Mouse (Mus musculus): ENCODE measurements around the gene Ccsap.
"Not testable (repeated sequence)": the region's sequence is repeated elsewhere in the genome, so short reads cannot be mapped to it uniquely, and the experiment has no call there.

The Ccsap gene

DNA sequence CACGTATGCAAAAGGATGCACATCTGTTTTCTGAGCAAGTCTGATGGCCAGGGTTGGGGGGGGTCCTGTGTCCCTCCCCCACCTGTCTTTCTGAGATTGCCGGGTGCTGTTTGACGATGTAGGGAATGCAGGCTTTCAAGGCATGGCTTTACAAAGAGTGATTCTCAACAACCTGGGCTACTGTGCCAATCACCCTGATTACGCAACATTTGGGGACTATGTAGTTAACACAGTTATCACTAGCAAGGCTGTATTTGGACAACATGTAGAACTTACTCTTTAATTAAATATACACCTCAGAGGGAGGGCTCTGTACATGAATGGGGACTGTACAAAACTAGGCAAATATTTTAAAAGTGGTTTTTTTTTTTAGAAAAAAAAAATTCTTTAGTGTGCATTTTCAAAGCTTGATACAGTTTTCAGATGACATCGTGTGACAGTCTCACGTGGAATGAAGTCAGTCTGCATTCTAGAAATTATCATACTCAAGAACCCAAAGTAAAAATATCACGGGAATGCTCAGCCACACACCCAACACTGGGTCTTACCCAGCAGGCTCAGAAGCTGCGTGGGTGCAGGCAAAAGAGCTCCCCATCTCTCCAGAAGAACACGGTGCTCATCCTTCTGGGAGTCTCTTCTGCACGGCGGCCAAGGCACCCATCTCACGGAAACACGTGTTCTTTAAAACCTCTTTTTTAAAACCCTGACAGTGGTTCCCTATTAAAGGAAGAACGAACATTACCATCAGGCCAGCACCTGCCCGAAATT lies 19.2 kb downstream of the Ccsap start:
- in situ Hi-C loops (cut with MseI, MboI): no loop called here

DNA sequence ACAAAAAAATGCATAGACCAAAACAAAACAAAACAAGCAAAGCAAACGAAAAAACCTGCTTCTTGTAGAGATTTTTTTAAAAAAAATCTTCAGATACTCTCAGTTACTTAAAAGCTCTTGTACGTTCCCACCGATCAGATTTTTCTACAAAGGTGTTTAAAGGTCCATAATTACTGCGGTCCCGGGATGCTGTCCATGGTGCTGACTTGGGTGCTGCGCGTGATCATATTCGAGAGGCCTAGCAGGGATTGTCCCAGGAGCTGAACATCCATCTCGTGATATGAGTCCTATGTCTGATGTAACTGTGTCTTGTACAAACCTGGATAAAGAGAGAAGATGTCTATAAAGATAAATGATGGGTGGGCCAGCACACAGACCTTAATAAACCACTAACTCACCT lies 21.5 kb downstream of the Ccsap start:
- in situ Hi-C loops (cut with MseI, MboI): no loop called here

DNA sequence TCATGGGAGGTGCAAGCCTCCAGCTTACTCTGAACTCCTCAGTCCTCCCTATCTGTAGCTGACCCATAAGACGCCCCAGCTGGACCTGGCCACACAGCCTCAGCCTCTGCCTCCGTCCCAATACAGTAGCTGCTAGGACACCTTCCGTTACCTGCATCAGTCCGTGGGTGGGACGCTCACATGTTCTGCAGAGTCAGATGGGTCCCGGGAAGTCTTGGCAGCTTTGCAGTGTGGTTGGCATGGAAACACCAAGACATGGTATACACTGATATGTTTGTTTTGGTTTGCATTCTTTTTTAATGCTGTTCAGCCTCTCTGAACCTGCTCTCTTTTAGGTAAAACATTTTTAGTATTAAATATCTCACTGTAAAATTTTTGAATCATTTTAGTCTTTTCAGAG lies 23.7 kb downstream of the Ccsap start:
- in situ Hi-C loops (cut with MseI, MboI): no loop called here

DNA sequence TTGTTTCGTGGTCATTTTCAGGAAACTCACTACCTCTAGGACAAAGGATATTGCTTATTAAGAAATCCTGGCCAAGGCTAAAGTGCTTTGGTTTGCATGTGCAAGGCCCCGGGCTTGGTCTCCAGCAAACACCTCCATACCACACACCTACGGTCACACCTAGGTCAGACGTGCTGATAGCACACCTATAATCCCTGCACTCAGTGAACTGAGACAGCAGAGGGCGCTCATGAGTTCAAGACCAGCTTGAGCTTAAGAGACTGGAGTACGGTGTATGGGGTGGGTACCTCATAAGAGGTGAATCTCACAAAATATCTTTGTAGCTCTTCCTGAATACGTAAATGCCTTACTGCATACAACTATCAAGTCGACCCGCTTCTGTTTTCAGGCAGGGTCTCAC lies 24.6 kb downstream of the Ccsap start:
- in situ Hi-C loops (cut with MseI, MboI): no loop called here

DNA sequence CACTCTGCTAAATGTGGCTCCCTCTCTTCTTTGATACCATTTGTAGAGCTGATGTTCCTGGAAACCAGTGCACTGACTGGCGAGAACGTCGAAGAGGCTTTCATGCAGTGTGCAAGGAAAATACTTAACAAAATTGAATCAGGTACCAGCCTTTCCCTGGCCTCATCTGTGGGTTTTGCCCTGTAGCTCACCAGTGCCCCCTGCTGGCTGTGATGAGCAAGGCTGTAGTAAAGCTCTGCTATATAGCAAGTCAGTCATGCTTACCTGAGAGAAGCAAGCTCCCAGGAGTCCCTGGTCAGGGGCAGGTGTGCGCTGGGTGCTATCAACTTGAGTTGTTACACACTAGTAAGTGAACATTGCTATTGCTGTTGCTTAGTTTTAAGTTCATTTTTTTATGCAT lies 27.3 kb downstream of the Ccsap start:
- in situ Hi-C loops (cut with MseI, MboI): loop anchor here in 1 of 2 experiments (5.0 kb wide), 1 partner anchor 40 kb away; no protein-coding TSS in a partner anchor

DNA sequence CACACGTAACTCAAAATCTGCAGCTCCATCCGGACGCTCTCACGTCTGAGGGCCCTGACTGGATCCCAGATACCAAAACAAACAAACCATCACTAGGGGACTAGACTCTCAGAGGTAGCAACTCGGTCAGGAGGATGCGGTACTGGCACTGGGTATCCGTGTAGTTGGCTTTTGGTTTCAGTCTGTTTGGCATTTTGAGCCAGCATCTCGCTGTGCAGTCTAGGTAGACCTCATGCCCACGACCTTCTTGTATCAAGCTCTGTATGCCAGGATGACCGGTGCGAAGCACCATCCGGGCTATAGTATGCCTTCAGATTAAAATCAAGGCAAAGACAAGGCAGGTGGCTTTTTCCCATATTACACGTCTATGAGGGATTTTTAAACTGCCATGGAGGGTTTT lies 32.5 kb downstream of the Ccsap start:
- in situ Hi-C loops (cut with MseI, MboI): no loop called here

DNA sequence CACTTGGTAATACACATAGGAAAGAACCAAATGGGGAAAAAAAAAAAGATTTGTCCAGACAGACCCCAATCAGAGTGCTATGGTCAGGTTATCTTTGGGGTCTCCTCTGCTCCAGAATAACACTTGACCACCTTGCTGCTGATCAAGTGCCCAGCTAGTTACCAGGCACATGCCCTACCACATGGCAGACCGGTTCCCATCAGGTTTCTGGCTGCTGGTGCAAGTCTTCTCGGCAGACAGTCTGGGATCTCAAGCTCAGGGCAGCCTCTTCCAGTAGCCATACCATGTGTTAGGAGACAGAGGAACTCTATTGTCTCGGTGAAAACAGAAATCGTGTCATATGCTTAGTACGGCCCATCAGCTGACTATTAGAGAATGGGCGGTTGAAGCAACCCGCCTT lies 33.3 kb downstream of the Ccsap start:
- in situ Hi-C loops (cut with MseI, MboI): no loop called here

DNA sequence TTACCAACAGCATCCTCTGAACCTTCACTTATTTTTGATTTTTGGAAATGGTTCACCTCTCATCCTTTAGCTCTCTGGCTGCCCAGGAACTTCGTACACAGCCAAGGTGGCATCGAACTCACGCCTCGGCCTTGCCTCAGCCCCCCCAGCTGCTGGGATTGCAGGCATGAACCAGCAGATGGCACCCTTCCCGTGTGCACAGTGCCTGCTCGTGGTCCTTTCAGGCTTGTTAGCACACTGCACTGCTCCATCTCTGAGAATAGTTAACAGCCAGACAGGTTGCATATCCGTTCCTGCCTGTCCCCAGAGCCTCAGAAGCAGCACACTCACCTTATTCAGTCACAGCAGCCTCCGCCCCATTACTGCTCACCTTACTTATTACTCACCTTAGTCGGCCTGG lies 34.0 kb downstream of the Ccsap start:
- in situ Hi-C loops (cut with MseI, MboI): no loop called here

DNA sequence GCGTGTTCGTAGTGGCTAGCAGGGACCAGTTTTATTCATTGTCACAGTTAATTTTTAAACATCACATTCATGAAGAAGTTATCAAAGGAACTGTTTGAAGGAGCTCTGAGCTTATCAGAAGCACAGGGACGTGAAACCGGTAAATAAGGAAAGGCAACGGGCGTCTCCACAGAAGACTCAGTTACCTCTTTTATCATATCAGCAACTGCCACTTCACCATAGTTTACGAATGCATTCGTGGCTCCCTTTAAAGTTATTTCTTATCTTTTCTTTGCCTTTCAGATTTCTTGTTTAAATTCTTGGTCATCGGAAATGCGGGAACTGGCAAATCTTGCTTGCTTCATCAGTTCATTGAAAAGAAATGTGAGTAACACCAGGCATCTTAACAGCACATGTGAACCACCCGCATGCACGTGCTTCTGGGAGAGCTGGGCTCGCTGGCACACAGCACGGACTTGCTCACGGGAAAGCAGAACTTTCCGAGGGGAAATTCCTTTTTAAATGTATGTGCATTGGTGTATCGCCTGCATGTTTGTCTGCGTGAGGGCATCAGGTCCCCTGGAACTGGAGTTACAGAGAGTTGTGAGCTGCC lies 36.4 kb downstream of the Ccsap start:
- in situ Hi-C loops (cut with MseI, MboI): no loop called here

DNA sequence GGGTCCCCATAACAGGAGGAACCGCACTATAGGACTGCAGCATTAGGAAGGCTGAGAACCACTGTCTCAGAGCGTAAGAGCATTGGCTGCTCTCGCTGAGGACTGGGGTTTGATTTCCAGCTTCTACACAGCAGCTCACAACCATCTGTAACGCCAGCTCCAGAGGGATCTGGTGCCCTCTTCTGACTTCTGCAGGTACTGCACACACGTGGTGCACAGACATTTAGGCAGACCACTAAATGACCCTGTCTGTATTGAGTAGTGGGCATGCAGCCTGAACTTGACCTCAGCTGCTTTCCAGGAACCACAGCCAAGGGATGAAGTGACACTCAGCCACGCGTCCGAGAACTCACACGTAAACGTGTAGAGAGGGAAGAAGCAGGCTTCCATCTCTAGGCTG lies 36.9 kb downstream of the Ccsap start:
- in situ Hi-C loops (cut with MseI, MboI): no loop called here

DNA sequence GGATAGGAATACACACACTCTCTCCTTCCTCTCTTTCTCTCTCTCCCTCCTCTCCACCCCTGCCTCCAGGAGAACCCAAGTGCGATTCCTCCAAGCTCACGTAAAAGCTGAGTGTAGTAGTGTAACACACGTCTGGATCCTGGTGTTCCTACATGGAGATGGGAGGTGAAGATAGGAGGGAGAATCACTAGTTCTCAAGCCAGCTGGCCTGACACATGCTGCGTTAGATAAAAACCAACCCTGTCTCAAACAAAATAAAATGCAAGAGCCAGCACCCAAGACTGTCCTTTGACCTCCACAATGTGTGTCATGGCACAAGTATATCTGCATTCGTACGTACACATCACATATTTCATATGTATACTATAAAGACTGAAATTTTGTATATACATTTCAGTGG lies 39.2 kb downstream of the Ccsap start:
- in situ Hi-C loops (cut with MseI, MboI): no loop called here

DNA sequence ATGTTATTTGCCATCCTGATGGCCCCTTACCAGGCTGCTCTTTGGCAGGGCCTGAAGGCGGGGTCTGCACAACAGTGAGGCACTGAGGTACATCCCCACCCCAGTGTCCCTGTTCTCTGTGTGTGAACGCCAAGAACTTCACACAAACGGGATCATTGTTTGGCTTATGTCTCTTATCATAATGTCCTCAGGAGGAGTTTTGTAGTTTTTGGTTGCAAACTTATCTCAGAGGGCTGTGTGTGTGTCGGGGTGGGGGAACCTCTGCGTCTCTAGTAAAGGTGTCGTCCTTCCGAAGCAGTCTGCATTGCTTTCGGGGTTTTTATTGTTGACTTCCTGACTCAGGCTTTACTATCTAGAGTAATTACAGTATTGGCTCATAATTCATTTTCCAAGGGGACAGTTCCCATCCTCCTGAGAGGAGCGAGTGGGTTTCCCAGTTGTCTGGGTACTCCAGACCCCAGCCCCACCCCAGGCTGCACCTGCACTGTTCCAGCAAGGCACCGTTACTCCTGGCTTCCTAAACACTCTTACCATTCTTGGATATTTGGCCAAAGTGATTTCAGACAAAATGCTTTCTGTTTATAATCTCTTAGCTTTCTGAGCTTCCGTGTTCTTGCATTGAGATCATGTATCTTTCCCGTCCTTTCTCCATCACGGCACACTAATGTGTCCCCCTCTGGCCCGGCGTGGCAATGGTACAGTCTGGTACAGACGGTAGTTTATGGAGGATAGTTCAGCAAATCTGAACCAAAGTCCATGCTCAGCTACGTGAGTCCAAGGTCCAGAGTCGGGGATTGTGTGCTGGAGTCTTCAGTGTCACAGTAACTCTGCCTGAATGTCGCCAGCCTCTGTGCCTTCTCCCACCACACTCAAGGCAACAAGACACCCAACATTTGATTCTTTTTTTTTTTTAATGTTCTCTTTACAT lies 40.1 kb downstream of the Ccsap start:
- in situ Hi-C loops (cut with MseI, MboI): no loop called here

DNA sequence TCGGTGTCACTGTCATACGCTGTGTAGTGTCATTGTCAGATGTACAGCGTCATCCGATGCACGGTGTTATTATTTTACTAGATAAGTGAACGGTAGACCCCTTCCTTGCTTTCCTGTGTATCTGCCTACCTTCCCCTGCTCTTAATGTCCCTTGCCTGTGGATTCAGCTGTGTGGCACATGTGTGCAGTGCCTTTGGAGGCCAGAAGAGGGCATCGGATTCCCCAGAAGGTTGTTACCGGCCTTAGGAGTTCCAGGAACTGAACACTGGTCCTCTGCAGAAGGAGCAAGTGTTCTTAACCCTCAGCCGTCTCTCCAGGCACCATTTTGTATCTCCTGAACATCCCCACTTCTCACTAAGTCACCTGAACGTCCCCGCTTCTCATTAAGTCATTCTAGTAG lies 42.3 kb downstream of the Ccsap start:
- in situ Hi-C loops (cut with MseI, MboI): no loop called here

DNA sequence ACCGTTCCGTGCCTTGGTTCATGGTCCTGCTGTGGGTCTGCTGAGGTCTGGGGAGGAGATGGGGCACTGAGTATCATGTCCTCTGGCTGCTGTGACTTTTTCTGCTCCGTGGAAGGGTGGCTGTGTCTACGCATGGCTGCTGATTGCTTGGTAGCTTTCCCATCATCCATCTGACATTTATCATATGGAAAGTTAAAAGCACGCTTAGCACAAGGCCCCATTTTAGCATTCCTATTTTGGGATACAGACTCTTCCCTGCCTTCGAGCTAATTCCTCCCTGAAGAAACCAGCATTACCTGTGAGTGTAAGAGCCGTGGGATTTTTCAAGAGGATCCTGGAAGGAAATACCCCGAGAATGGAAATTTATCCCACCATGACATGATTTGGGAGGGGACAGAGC lies 43.1 kb downstream of the Ccsap start:
- in situ Hi-C loops (cut with MseI, MboI): no loop called here

DNA sequence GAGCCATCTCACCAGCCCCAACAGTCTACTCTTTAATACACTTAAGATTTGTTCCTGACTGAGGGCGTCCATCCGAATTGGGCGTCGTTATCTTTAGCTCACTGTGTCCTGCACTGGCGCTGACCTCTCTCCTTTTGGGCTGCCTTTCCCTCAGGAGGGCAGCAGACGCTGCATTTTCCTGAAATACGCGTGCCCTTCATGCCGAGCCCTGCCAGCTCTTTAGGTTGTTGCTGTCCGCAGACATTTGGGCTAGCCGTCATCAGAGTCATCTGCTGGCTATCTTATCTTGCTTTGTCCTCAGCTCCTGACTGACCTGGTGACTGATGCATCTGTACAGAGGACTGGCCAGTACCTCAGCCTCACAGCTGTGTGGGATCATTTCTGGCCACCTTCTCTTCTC lies 44.7 kb downstream of the Ccsap start:
- in situ Hi-C loops (cut with MseI, MboI): no loop called here

DNA sequence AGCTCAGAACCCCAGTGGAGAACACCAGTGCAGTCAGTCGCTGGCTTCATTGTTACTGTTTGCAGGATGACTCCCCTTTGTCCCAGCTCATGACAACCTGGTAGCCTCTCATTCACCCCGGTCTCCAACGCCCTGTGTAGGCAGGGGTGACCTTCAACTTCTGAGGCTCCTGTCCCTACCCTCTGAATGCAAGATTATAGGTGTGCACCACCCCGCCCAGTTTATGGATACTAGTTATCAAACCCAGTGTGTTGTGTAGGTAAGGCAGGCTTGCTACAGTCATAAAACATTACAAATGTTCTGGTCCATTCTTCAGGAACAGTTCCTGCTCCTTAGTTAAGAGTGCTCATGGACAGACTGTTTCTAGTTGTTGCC lies 46.1 kb downstream of the Ccsap start:
- in situ Hi-C loops (cut with MseI, MboI): no loop called here

DNA sequence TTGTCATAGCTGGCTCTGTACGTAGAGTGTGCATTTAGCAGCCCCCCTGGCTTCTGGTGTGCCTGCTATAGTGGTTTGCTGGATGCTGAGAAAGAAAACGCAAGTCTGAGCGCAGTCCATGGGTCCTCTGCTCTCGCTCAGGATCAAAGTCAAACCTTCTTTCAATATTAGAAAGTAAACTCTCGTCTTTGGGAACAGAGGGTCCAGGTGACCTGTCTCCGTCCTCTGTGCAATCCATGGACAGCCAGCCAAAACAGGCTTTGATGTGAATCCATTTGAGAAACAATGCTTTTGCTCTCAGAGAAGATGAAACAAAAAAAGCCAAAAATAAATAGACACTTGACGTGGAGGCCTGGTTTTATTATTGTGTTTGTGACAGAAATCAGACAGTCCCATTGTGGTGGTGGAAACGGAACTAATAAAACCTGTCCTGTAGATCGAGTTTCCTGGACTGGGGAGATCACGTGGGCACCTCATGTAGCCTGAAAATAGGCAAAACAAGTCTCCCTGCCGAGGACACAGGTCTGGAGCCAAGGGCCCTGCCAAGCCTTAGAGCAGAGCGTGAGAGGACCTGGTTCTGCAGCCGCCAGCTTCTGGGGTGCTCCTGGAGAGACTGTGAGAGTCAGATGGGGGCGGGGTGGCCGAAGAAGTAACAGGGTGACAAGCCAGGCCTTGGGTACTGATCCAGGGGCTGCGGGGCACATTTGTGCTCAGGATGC lies 46.7 kb downstream of the Ccsap start:
- in situ Hi-C loops (cut with MseI, MboI): no loop called here

DNA sequence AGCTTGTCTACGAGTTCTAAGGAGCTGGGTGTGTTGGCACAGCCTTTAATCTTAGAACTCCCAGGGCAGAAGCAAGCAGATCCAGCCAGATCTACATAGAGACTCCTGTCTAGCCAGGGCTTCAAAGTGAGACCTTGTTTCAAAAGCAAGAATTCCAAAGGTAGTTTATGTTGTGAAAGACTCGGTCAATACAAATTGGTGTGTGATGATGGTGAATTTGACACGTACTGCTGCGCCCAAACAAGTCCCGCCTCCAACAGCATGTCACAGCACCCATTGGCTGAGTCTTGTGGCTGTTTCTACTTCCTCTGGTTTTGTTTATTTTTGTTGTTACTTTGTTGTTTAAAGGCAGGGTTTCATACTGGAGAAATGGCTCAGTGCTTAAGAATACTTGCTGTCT lies 47.8 kb downstream of the Ccsap start:
- in situ Hi-C loops (cut with MseI, MboI): no loop called here

DNA sequence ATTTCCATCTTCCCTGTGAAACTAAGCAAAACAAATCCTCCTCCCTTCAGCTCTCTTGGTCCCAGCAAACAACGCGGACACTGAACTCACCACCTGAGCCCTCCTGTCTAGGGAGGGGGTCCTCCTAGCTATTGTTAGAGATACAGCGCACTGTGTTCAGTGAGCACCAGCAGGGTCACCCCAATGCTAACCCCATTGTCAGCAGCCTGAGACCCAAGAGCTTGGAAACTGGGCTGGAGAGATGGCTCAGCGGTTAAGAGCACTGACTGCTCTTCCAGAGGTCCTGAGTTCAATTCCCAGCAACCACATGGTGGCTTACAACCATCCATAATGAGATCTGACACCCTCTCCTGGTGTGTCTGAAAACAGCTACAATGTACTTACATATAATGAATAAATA lies 50.7 kb downstream of the Ccsap start:
- in situ Hi-C loops (cut with MseI, MboI): not testable (repeated sequence)

DNA sequence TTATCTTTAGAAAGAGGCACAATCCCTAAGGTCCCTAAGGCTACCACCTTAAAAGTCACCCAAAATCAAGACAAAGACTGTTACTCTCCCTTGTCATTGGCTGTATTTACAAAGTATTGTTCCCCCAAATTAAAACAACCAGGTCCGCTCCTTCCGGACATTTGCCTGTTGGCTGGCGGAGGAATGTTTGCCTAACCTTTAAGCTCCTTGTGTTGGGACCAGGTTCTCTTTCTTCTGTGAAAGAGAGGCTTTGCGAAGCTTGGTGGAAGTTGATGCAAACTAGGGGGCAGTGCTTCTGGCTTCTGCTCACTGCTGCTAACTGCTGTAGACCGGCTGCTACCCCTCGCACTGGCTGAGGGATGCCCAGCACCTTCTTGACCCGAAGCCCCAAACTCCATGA lies 51.3 kb downstream of the Ccsap start:
- in situ Hi-C loops (cut with MseI, MboI): no loop called here

DNA sequence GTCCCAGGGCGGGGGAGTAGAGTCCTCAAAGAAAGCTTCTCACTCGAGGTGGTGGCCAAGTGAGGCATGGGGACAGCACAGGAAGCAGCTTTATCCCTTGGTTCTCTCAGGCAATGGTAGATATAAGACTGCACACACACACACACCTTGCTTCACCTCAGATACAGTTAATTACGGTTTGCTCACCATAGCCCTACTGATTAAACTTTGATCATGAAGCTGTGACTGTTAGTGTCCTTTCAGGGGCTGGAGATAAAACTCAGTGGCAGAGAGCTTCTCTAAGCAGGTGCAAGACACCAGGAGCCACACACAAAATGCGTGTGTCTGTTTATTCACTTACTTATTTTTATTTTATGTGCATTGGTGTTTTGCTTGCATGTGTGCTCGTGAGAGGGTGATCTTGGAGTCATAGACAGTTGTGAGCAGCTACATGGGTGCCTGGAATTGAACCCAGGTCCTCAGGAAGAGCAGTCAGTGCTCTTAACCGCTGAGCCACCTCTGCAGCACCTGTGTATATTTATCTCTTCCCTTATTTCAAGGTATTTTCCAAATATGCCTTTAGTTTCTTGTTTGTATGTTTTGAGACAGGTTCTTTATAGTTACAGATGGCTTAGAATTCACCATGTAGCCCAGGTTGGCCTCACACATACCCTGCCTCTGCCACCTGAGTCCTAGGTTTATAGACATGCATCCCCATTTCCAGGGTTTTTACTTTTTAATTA lies 52.0 kb downstream of the Ccsap start:
- in situ Hi-C loops (cut with MseI, MboI): no loop called here

Measured in mouse trophoblast stem cell (cell line).